Mouse (Mus musculus): ENCODE data around the gene Rassf2. TPM values are rescaled to one million over a fixed set of nuclear protein-coding genes. Genes with fewer than 3 reads are reported as not detected.

Gene Rassf2
- polyA plus RNA-seq, 1 experiment from 2014 or later, result 11.3 TPM

DNA sequence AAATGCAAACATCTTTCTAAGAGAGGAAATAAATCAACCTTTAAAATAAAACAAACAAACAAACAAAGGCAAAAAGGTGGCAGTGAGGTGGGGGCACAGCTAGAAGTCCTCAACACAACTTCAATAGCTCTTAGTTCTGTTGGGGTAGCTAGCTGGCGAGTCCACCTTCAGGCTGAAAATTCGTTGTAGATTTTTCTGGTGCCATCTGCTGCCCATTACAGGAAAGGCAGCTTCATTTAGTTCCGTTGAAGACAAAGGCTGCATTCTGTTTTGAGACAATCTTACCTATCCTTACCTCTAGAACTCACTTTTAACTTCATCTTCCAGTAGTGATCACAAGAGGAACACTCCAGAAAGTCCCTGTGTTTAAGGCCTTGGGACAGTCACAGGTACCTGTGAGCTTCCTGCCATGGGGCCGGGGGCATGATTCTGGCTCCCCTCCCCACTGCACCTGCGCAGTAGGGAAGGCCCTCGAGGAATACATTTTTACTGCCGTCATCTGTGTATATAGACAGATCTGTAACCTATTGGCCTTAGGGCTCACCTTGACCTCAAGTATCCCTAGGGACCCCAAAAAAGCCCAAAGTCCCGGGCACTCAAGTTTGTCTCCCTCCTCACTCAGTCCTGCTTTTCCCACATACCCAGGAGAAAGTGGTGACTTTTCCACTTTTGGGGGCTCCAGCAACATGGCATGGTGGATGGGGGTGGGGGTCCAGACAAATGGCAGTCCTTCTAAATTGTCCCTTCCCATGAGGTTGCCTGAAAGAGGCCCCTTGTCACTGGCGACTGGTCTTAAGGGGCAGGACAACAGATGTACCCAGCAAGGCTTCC, 80.1 kb downstream of the Rassf2 start:
- Histone ChIP-seq H3K9ac (0 out of 2 replicates have a peak overlapping the region, but pooled peaks have one; percentile 10), H3K4me2 (peak overlapping the region; percentile 21; the same call in 1 of the 2 replicates), H3K27ac (no peak overlapping the region), H3K27me3 (peaks cover 38% of the 10 kb centered on the region), H3K36me3 (no peaks in the 10 kb centered on the region), H3K4me3 (replicated peaks) (no peak overlapping the region), H3K4me1 (peaks cover 26% of the 10 kb centered on the region), H3K9me3 (replicated peaks) (no peaks in the 10 kb centered on the region)
- WGBS, result 50% methylated on average over 9 of the region's 9 CpGs
- ATAC-seq (replicated peaks; ENCODE audit: low FRiP score), result no peak

DNA sequence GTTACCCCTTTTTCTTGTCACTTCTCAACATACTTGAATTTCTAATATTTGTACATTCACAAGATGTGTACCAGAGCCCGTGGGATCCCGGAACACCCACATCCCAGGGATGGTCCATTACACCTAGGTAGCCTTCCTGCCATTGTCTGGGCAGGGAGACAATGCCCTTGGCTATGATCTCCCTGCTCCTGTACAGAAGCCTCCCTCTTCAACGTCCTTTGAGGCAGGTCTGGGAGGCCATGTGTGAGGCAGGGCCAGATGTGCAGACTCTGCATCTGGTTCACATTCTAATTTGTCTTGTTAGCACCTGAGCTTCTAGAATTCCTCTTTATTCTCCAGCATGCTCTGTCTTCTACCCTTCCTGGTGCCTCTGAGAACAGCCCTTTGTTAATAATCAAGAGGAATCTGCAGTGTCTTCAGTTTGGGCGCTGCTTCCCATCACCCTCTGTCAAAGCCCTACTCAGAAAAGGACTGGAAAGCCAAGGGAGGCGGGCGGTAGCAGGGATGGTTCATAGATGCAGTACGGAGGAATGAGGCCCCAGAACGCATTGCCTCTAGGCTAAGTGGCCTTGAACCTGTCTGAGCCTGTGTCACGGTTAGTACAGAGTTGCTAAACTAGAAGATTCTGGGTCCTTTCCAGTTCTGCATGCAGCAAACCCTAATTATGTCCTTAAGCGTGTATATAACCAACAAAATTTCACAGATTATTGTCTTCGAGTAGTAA, 81.0 kb downstream of the Rassf2 start:
- H3K9me3 ChIP-seq (replicated peaks), result no peaks in the 10 kb centered on the region
- peaks cover 24% of the 10 kb centered on the region for H3K4me1 ChIP-seq
- no peak overlapping the region for H3K4me2 ChIP-seq
- no peaks in the 10 kb centered on the region for H3K36me3 ChIP-seq
- no peak overlapping the region for H3K9ac ChIP-seq
- H3K27me3 ChIP-seq, result peaks cover 29% of the 10 kb centered on the region
- ATAC-seq (replicated peaks; ENCODE audit: low FRiP score), result no peak
- no peak overlapping the region for H3K27ac ChIP-seq
- 81% methylated on average over 11 of the region's 11 CpGs for WGBS
- H3K4me3 ChIP-seq (replicated peaks), result no peak overlapping the region

DNA sequence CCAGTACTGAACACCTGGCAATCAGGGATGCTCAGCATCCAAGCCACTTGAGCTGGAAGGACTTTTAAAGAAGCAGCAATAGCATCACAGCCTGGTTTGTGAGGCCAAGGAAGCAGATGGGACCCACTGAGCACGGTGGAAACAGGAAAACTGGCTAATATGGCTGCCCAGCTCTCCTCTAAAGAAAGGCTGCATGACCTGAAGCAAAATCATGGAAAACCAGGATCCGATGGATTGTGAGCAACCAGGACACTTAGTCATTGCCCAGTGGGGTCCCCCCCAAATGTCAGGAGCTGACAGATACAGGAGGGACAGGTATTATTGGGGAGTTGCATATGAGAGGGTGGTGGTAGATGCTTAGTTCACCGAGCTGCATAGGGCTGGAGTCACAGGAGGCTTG, 81.9 kb downstream of the Rassf2 start:
- H3K9ac ChIP-seq, result no peak overlapping the region
- peaks cover 18% of the 10 kb centered on the region for H3K4me1 ChIP-seq
- H3K27ac ChIP-seq, result no peak overlapping the region
- H3K4me3 ChIP-seq (replicated peaks), result no peak overlapping the region
- 84% methylated on average over 3 of the region's 3 CpGs for WGBS
- no peak overlapping the region for H3K4me2 ChIP-seq
- H3K36me3 ChIP-seq, result no peaks in the 10 kb centered on the region
- no peaks in the 10 kb centered on the region for H3K9me3 ChIP-seq (replicated peaks)
- peaks cover 20% of the 10 kb centered on the region for H3K27me3 ChIP-seq
- no peak for ATAC-seq (replicated peaks; ENCODE audit: low FRiP score)

DNA sequence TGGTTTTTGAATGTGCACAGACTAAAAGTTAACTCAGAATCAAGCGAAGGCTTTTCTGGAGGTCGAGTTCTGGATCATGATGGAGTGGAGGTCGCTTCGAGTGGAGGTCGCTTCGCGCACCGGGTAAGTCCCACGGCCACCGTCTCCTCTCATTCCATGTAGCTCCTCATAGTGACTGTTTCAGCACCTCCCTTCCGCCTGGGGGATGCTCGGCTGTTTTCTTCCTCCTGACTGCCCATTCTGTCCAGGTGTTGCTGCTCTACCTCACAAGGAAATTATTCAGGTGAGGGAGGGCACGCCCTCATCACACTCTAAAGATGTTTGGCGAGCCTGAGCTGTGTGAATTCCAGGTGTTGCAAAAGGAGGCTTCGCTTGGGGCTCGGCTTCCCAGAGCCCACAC, 83.7 kb downstream of the Rassf2 start:
- WGBS, result 87% methylated on average over 16 of the region's 16 CpGs
- Histone ChIP-seq H3K4me2 (no peak overlapping the region), H3K9me3 (replicated peaks) (no peaks in the 10 kb centered on the region)

DNA sequence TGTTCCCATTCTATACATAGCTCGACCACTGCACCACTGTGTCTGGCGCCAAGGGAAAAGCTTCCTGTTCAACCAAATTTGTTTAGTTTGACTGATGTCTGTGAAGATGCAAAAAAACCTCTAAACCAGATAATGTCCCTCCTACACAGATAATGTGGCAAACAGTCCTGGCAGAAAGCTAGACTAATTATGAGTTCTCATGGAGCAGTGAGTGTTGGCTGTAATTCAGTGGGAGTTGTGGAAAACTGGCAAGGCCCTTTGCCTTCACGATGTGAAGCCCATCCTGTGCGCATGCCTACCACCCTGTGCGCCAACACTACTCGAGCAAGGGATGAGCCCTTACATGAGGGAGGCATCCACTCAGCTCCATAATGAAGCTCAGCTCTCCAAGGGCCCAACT, 84.3 kb downstream of the Rassf2 start:
- Histone ChIP-seq H3K4me2 (no peak overlapping the region), H3K27ac (no peak overlapping the region), H3K9ac (no peak overlapping the region), H3K27me3 (no peaks in the 10 kb centered on the region; the same call in 1 of the 2 replicates), H3K9me3 (replicated peaks) (no peaks in the 10 kb centered on the region), H3K4me1 (peaks cover 5% of the 10 kb centered on the region), H3K4me3 (replicated peaks) (no peak overlapping the region), H3K36me3 (no peaks in the 10 kb centered on the region)
- ATAC-seq (replicated peaks; ENCODE audit: low FRiP score), result no peak
- 85% methylated on average over 6 of the region's 6 CpGs for WGBS

More for the DNA sequence above, 83.7 kb downstream of the Rassf2 start:
- ATAC-seq (replicated peaks; ENCODE audit: low FRiP score), result no peak
- peaks cover 2% of the 10 kb centered on the region; the same call in 1 of the 2 replicates for H3K27me3 ChIP-seq
- H3K4me3 ChIP-seq (replicated peaks), result no peak overlapping the region
- H3K4me1 ChIP-seq, result peaks cover 6% of the 10 kb centered on the region
- no peaks in the 10 kb centered on the region for H3K36me3 ChIP-seq
- H3K27ac ChIP-seq, result no peak overlapping the region
- H3K9ac ChIP-seq, result no peak overlapping the region

DNA sequence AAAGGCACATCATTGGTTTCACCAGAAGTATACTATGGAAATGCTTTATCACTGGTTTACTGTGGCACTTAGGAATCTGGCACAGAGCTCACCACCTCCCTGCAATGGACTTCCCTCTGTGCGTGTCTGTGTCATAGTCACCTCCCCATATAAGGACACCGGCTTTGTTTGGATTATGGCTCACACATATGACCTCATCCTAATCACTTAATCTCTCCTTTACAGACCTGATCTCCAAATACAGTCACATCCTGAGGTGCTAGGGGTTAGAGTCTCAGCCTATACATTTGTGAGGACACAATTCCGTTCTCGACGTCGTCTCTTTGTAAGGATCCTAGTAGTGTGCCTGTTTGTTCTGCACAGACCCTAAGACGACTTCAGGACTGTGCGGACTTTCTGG, 84.8 kb downstream of the Rassf2 start:
- no peak for ATAC-seq (replicated peaks; ENCODE audit: low FRiP score)
- Histone ChIP-seq H3K4me2 (no peak overlapping the region), H3K9me3 (replicated peaks) (no peaks in the 10 kb centered on the region), H3K9ac (no peak overlapping the region), H3K4me3 (replicated peaks) (no peak overlapping the region), H3K27ac (no peak overlapping the region), H3K36me3 (no peaks in the 10 kb centered on the region), H3K4me1 (no peaks in the 10 kb centered on the region), H3K27me3 (no peaks in the 10 kb centered on the region; the same call in 1 of the 2 replicates)
- WGBS, result 79% methylated on average over 8 of the region's 8 CpGs

DNA sequence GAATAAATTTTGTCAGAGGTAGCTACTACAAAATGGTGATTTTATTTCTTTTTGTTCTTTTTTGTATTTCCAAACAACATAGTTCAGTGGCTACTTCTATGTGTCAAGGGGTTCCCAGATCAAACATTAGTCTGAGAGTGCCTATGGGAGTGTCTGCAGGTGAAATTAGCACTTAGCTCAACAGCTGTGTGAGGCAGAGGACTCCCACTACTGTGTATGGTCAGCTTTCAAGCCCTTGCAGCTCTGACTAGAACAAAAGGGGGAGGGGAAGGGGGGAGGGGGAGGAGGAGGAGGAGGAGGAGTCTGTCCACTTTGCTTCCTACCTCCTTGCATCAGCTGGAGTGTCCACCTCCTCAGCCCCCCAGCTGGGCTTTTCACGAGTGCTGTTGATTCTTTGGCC, 85.7 kb downstream of the Rassf2 start:
- H3K9me3 ChIP-seq (replicated peaks), result no peaks in the 10 kb centered on the region
- H3K27me3 ChIP-seq, result no peaks in the 10 kb centered on the region
- ATAC-seq (replicated peaks; ENCODE audit: low FRiP score), result no peak
- H3K9ac ChIP-seq, result no peak overlapping the region
- H3K4me1 ChIP-seq, result no peaks in the 10 kb centered on the region
- no peaks in the 10 kb centered on the region for H3K36me3 ChIP-seq
- no peak overlapping the region for H3K4me2 ChIP-seq
- H3K27ac ChIP-seq, result no peak overlapping the region
- H3K4me3 ChIP-seq (replicated peaks), result no peak overlapping the region
- WGBS, result 32% methylated on average over 1 of the region's 1 CpGs

DNA sequence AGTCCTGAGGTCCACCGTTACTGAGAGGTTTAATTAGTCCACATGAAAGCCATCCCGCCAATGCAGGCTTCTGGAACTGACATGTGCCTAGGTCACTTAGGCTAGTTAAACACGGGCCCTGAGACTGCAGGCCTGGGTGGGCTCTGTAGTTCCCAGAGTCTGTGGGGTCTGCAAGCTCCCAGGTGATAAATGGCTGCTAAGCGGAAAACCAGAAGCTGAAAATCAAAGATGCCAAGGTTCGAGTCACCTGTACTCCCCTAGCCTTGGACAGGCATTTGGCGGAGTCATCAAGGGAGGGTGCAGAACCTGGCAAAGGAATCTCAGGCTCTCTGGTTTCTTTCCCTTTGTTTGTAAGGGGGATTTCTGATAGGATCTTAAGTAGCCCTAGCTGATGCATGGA, 88.6 kb downstream of the Rassf2 start:
- H3K4me3 ChIP-seq (replicated peaks), result no peak overlapping the region
- peaks cover 9% of the 10 kb centered on the region for H3K36me3 ChIP-seq
- no peaks in the 10 kb centered on the region for H3K9me3 ChIP-seq (replicated peaks)
- H3K9ac ChIP-seq, result no peak overlapping the region
- no peak overlapping the region for H3K4me2 ChIP-seq
- ATAC-seq (replicated peaks; ENCODE audit: low FRiP score), result no peak
- 67% methylated on average over 6 of the region's 6 CpGs for WGBS
- no peaks in the 10 kb centered on the region for H3K27me3 ChIP-seq
- H3K4me1 ChIP-seq, result no peaks in the 10 kb centered on the region
- no peak overlapping the region for H3K27ac ChIP-seq

DNA sequence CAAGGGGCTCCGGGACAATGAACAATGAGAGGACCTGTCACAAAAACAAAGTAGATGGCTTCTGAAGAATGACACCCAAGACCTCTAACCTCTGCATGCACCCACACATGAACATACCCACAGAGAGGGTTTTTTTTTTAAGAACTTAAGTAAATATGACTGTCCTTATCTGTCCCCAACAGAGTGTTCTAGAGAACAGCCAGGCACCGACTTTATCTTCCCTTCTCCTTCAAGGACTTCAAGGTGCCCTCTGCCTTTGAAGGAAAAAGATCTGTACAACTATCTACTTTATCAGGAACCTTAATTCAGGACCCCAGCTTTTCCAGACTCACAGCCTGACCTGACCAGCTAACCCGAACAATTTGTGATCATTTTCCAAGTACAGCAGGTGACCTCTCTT, 89.6 kb downstream of the Rassf2 start:
- Histone ChIP-seq H3K27ac (no peak overlapping the region), H3K9me3 (replicated peaks) (no peaks in the 10 kb centered on the region), H3K36me3 (peaks cover 12% of the 10 kb centered on the region), H3K9ac (no peak overlapping the region), H3K4me3 (replicated peaks) (no peak overlapping the region), H3K4me2 (no peak overlapping the region), H3K4me1 (no peaks in the 10 kb centered on the region), H3K27me3 (no peaks in the 10 kb centered on the region)
- no peak for ATAC-seq (replicated peaks; ENCODE audit: low FRiP score)
- 70% methylated on average over 3 of the region's 3 CpGs for WGBS

Other genes with a start within 250 kb of the Rassf2 start
- gene Erv3, start 170.5 kb downstream of the Rassf2 start, polyA plus RNA-seq (2015; fragmentation: Nextera tagmentation; extraction: Ambion mirVana), result not detected in 2 replicates
- 45.1 and 47.4 TPM in 2 replicates for gene Prnp, start 120.3 kb downstream of the Rassf2 start, polyA plus RNA-seq (2015; fragmentation: Nextera tagmentation; extraction: Ambion mirVana)
- not detected in 2 replicates for gene Prn, start 120.3 kb downstream of the Rassf2 start, polyA plus RNA-seq (2015; fragmentation: Nextera tagmentation; extraction: Ambion mirVana)
- 18.9 and 20.8 TPM in 2 replicates for gene Prnd, start 79.4 kb downstream of the Rassf2 start, polyA plus RNA-seq (2015; fragmentation: Nextera tagmentation; extraction: Ambion mirVana)
- 12.9 and 14.5 TPM in 2 replicates for gene Slc23a2, start 114.8 kb upstream of the Rassf2 start, polyA plus RNA-seq (2015; fragmentation: Nextera tagmentation; extraction: Ambion mirVana)
- gene Tmem230, start 217.5 kb upstream of the Rassf2 start, polyA plus RNA-seq (2015; fragmentation: Nextera tagmentation; extraction: Ambion mirVana), result 44.3 and 45.8 TPM in 2 replicates
- gene Pcna, start 223.1 kb upstream of the Rassf2 start, polyA plus RNA-seq (2015; fragmentation: Nextera tagmentation; extraction: Ambion mirVana), result 263 and 284 TPM in 2 replicates
- gene Cds2, start 232.9 kb upstream of the Rassf2 start, polyA plus RNA-seq (2015; fragmentation: Nextera tagmentation; extraction: Ambion mirVana), result 19.8 and 30.2 TPM in 2 replicates